Mouse (Mus musculus) left cerebral cortex, adult 18-20 months (tissue): ENCODE data around the gene Sdk2. TPM values are rescaled to one million over a fixed set of nuclear protein-coding genes. Genes with fewer than 3 reads are reported as not detected.

Source experiments
- DNase-seq, 2 experiments: peaks; one replicate each; pipeline ENCODE4 v3.0.0; 2021 to 2022; ENCODE audit warnings: low spot score in 2 of 2, mixed read lengths in 1 of 2
- total RNA-seq, 2 experiments: library from RNA; stranded (reverse); gene quantifications; 2 replicates each; pipeline ENCODE4 v1.2.3; 2021

Sdk2 gene
- total RNA-seq, 2 experiments from 2014 or later: 16.7 to 25.2 TPM

GRCm38 (mm10) chr11:114047887-114048331 is 18.9 kb downstream of the Sdk2 start:
- DNase-seq: no peak

GRCm38 (mm10) chr11:114046927-114047326 is 19.9 kb downstream of the Sdk2 start:
- DNase-seq: no peak

- no peak for DNase-seq
Measured at GRCm38 (mm10) chr11:114044373-114044772, 22.5 kb downstream of the Sdk2 start.

GRCm38 (mm10) chr11:114043530-114043929 is 23.3 kb downstream of the Sdk2 start:
- peak in 1 of 2 experiments; percentile 17 for DNase-seq

GRCm38 (mm10) chr11:114040391-114041035 is 26.3 kb downstream of the Sdk2 start:
- no peak for DNase-seq

GRCm38 (mm10) chr11:114038036-114038435 is 28.8 kb downstream of the Sdk2 start:
- DNase-seq: peak; percentile 46 to 55

GRCm38 (mm10) chr11:114031491-114031890 is 35.4 kb downstream of the Sdk2 start:
- no peak for DNase-seq

- DNase-seq: no peak
Measured at GRCm38 (mm10) chr11:114030214-114030613, 36.6 kb downstream of the Sdk2 start.

GRCm38 (mm10) chr11:114028512-114028911 is 38.3 kb downstream of the Sdk2 start:
- no peak for DNase-seq

- DNase-seq: no peak
Measured at GRCm38 (mm10) chr11:114028021-114028420, 38.8 kb downstream of the Sdk2 start.

- no peak for DNase-seq
Measured at GRCm38 (mm10) chr11:114025056-114025455, 41.8 kb downstream of the Sdk2 start.

GRCm38 (mm10) chr11:114023965-114024364 is 42.9 kb downstream of the Sdk2 start:
- DNase-seq: no peak

- DNase-seq: no peak
Measured at GRCm38 (mm10) chr11:114022166-114022565, 44.7 kb downstream of the Sdk2 start.

- DNase-seq: no peak
Measured at GRCm38 (mm10) chr11:114019087-114019486, 47.8 kb downstream of the Sdk2 start.

- DNase-seq: no peak
Measured at GRCm38 (mm10) chr11:114016889-114017392, 49.9 kb downstream of the Sdk2 start.

- no peak for DNase-seq
Measured at GRCm38 (mm10) chr11:114016108-114016888, 50.5 kb downstream of the Sdk2 start.

- DNase-seq: no peak
Measured at GRCm38 (mm10) chr11:114011523-114011922, 55.3 kb downstream of the Sdk2 start.

GRCm38 (mm10) chr11:114005879-114006278 is 61.0 kb downstream of the Sdk2 start:
- DNase-seq: no peak

GRCm38 (mm10) chr11:114004651-114005050 is 62.2 kb downstream of the Sdk2 start:
- DNase-seq: no peak

- no peak for DNase-seq
Measured at GRCm38 (mm10) chr11:114003195-114003594, 63.7 kb downstream of the Sdk2 start.

GRCm38 (mm10) chr11:114000051-114000450 is 66.8 kb downstream of the Sdk2 start:
- no peak for DNase-seq

GRCm38 (mm10) chr11:113998702-113999101 is 68.1 kb downstream of the Sdk2 start:
- DNase-seq: no peak
